Mouse (Mus musculus) ES-Bruce4 (cell line): ENCODE results near the gene Cdh4.

Experiments used
- CTCF ChIP-seq: IDR thresholded peaks from one replicate; pipeline ENCODE4 v1.8.1; 2011; ENCODE audit warnings: low read depth, low read length
- EP300 ChIP-seq: IDR thresholded peaks from 2 replicates; pipeline ENCODE4 v1.6.1; 2011; ENCODE audit warnings: low read depth, low read length; ENCODE audit not compliant: insufficient read depth

DNA sequence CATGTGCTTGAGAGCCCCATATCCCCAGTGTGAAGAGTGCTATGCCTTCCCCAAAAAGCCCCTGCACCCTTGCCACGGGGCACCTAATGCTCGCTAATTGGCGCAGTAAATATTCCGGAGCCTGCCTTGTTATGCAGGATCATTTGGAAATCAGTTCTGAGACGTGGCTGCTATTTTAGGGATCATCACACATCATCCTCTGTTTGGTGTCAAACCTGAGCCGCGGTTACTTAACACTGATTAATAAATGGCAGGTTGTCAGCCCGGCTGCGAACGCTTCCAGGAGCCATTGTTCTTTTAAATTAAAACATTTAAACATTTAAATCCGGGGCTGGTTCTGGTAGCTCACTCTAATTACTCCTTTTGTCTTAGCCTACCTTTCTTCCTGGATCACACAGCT, 136.6 kb downstream of the Cdh4 start:
- TF ChIP-seq CTCF (no peak), EP300 (no peak)
